Mouse (Mus musculus): ENCODE measurements at regions not wholly inside any gene's neighbourhood (a gene's known extent, or its start where the extent isn't known, plus 50 kb on each side); places are given as distances from the start of the nearest gene placed in this dataset.

GRCm38 (mm10) chr5:99826861-99827260 is 79.2 kb upstream of the Vamp9 start:
- no peak overlapping the region for H3K27ac ChIP-seq (replicated peaks in 1 of 2; ENCODE audit: control insufficient read depth in 1 of 2, insufficient read depth in 1 of 2, low read depth in 2 of 2, low read length in 2 of 2)
- WGBS = 78% methylated on average over 6 of the region's 6 CpGs
- no peak overlapping the region for H3K4me3 ChIP-seq (ENCODE audit: control insufficient read depth in 1 of 2, insufficient read depth in 1 of 2, low read depth in 1 of 2, low read length in 2 of 2)
- ATAC-seq (ENCODE audit: insufficient number of reproducible peaks, insufficient read depth, low FRiP score, low read depth) = no peak
- H3K9ac ChIP-seq (ENCODE audit: low read length) = no peak overlapping the region
- H3K9me3 ChIP-seq (ENCODE audit: control insufficient read depth, low read length) = no peaks in the 10 kb centered on the region
- H3K4me2 ChIP-seq (ENCODE audit: low read length) = no peak overlapping the region
- H3K27me3 ChIP-seq (ENCODE audit: control insufficient read depth, insufficient read depth, low read length) = no peaks in the 10 kb centered on the region
- H3K36me3 ChIP-seq (ENCODE audit: control insufficient read depth, insufficient read depth, low read length) = no peaks in the 10 kb centered on the region
- peaks cover 3 to 8% of the 10 kb centered on the region in 2 experiments; a peak in 2 of 4 replicates for H3K4me1 ChIP-seq (ENCODE audit: control insufficient read depth in 2 of 2, insufficient read depth in 2 of 2, low read length in 2 of 2)

GRCm38 (mm10) chr5:99828516-99828915 is 77.5 kb upstream of the Vamp9 start:
- no peak for ATAC-seq (ENCODE audit: insufficient number of reproducible peaks, insufficient read depth, low FRiP score, low read depth)
- WGBS = 44% methylated on average over 7 of the region's 7 CpGs
- H3K9me3 ChIP-seq (ENCODE audit: control insufficient read depth, low read length) = no peaks in the 10 kb centered on the region
- no peaks in the 10 kb centered on the region for H3K36me3 ChIP-seq (ENCODE audit: control insufficient read depth, insufficient read depth, low read length)
- no peak overlapping the region for H3K4me3 ChIP-seq (ENCODE audit: control insufficient read depth in 1 of 2, insufficient read depth in 1 of 2, low read depth in 1 of 2, low read length in 2 of 2)
- H3K4me2 ChIP-seq (ENCODE audit: low read length) = no peak overlapping the region
- 0 out of 4 replicates have a peak, but pooled peaks cover 0 to 4% of the 10 kb centered on the region in 2 experiments for H3K4me1 ChIP-seq (ENCODE audit: control insufficient read depth in 2 of 2, insufficient read depth in 2 of 2, low read length in 2 of 2)
- no peak overlapping the region for H3K27ac ChIP-seq (replicated peaks in 1 of 2; ENCODE audit: control insufficient read depth in 1 of 2, insufficient read depth in 1 of 2, low read depth in 2 of 2, low read length in 2 of 2)
- H3K27me3 ChIP-seq (ENCODE audit: control insufficient read depth, insufficient read depth, low read length) = no peaks in the 10 kb centered on the region
- H3K9ac ChIP-seq (ENCODE audit: low read length) = no peak overlapping the region

- Histone ChIP-seq H3K4me2 (ENCODE audit: low read length) (no peak overlapping the region), H3K4me3 (ENCODE audit: control insufficient read depth in 1 of 2, insufficient read depth in 1 of 2, low read depth in 1 of 2, low read length in 2 of 2) (no peak overlapping the region), H3K9ac (ENCODE audit: low read length) (no peak overlapping the region), H3K27me3 (ENCODE audit: control insufficient read depth, insufficient read depth, low read length) (no peaks in the 10 kb centered on the region), H3K36me3 (ENCODE audit: control insufficient read depth, insufficient read depth, low read length) (no peaks in the 10 kb centered on the region), H3K4me1 (ENCODE audit: control insufficient read depth in 2 of 2, insufficient read depth in 2 of 2, low read length in 2 of 2) (no peaks in the 10 kb centered on the region), H3K9me3 (ENCODE audit: control insufficient read depth, low read length) (no peaks in the 10 kb centered on the region), H3K27ac (replicated peaks in 1 of 2; ENCODE audit: control insufficient read depth in 1 of 2, insufficient read depth in 1 of 2, low read depth in 2 of 2, low read length in 2 of 2) (no peak overlapping the region)
- 83% methylated on average over 6 of the region's 6 CpGs for WGBS
- ATAC-seq (ENCODE audit: insufficient number of reproducible peaks, insufficient read depth, low FRiP score, low read depth) = no peak
Observed at GRCm38 (mm10) chr5:99838236-99838775, 67.7 kb upstream of the Vamp9 start.

GRCm38 (mm10) chr5:99839661-99840060 is 66.4 kb upstream of the Vamp9 start:
- Histone ChIP-seq H3K9me3 (ENCODE audit: control insufficient read depth, low read length) (no peaks in the 10 kb centered on the region), H3K27ac (replicated peaks in 1 of 2; ENCODE audit: control insufficient read depth in 1 of 2, insufficient read depth in 1 of 2, low read depth in 2 of 2, low read length in 2 of 2) (no peak overlapping the region), H3K27me3 (ENCODE audit: control insufficient read depth, insufficient read depth, low read length) (no peaks in the 10 kb centered on the region), H3K36me3 (ENCODE audit: control insufficient read depth, insufficient read depth, low read length) (no peaks in the 10 kb centered on the region), H3K4me1 (ENCODE audit: control insufficient read depth in 2 of 2, insufficient read depth in 2 of 2, low read length in 2 of 2) (no peaks in the 10 kb centered on the region), H3K4me2 (ENCODE audit: low read length) (no peak overlapping the region), H3K4me3 (ENCODE audit: control insufficient read depth in 1 of 2, insufficient read depth in 1 of 2, low read depth in 1 of 2, low read length in 2 of 2) (no peak overlapping the region), H3K9ac (ENCODE audit: low read length) (no peak overlapping the region)
- no peak for ATAC-seq (ENCODE audit: insufficient number of reproducible peaks, insufficient read depth, low FRiP score, low read depth)
- WGBS = 91% methylated on average over 11 of the region's 11 CpGs

- H3K27ac ChIP-seq (replicated peaks in 1 of 2; ENCODE audit: control insufficient read depth in 1 of 2, insufficient read depth in 1 of 2, low read depth in 2 of 2, low read length in 2 of 2) = no peak overlapping the region
- H3K9me3 ChIP-seq (ENCODE audit: control insufficient read depth, low read length) = no peaks in the 10 kb centered on the region
- H3K36me3 ChIP-seq (ENCODE audit: control insufficient read depth, insufficient read depth, low read length) = no peaks in the 10 kb centered on the region
- no peak for ATAC-seq (ENCODE audit: insufficient number of reproducible peaks, insufficient read depth, low FRiP score, low read depth)
- no peaks in the 10 kb centered on the region for H3K27me3 ChIP-seq (ENCODE audit: control insufficient read depth, insufficient read depth, low read length)
- no peak overlapping the region for H3K9ac ChIP-seq (ENCODE audit: low read length)
- H3K4me1 ChIP-seq (ENCODE audit: control insufficient read depth in 2 of 2, insufficient read depth in 2 of 2, low read length in 2 of 2) = no peaks in the 10 kb centered on the region
- no peak overlapping the region for H3K4me3 ChIP-seq (ENCODE audit: control insufficient read depth in 1 of 2, insufficient read depth in 1 of 2, low read depth in 1 of 2, low read length in 2 of 2)
- WGBS = 90% methylated on average over 9 of the region's 9 CpGs
- H3K4me2 ChIP-seq (ENCODE audit: low read length) = no peak overlapping the region
Observed at GRCm38 (mm10) chr5:99840884-99841283, 65.2 kb upstream of the Vamp9 start.

- WGBS = 89% methylated on average over 11 of the region's 11 CpGs
- Histone ChIP-seq H3K4me1 (ENCODE audit: control insufficient read depth in 2 of 2, insufficient read depth in 2 of 2, low read length in 2 of 2) (no peaks in the 10 kb centered on the region), H3K4me3 (ENCODE audit: control insufficient read depth in 1 of 2, insufficient read depth in 1 of 2, low read depth in 1 of 2, low read length in 2 of 2) (no peak overlapping the region), H3K4me2 (ENCODE audit: low read length) (no peak overlapping the region), H3K27ac (replicated peaks in 1 of 2; ENCODE audit: control insufficient read depth in 1 of 2, insufficient read depth in 1 of 2, low read depth in 2 of 2, low read length in 2 of 2) (no peak overlapping the region), H3K36me3 (ENCODE audit: control insufficient read depth, insufficient read depth, low read length) (no peaks in the 10 kb centered on the region), H3K27me3 (ENCODE audit: control insufficient read depth, insufficient read depth, low read length) (no peaks in the 10 kb centered on the region), H3K9me3 (ENCODE audit: control insufficient read depth, low read length) (no peaks in the 10 kb centered on the region), H3K9ac (ENCODE audit: low read length) (no peak overlapping the region)
- ATAC-seq (ENCODE audit: insufficient number of reproducible peaks, insufficient read depth, low FRiP score, low read depth) = no peak
Observed at GRCm38 (mm10) chr5:99845565-99846255, 60.3 kb upstream of the Vamp9 start.

GRCm38 (mm10) chr5:99848158-99848988 is 57.7 kb upstream of the Vamp9 start:
- Histone ChIP-seq H3K9me3 (ENCODE audit: control insufficient read depth, low read length) (no peaks in the 10 kb centered on the region), H3K9ac (ENCODE audit: low read length) (no peak overlapping the region), H3K27me3 (ENCODE audit: control insufficient read depth, insufficient read depth, low read length) (no peaks in the 10 kb centered on the region), H3K4me1 (ENCODE audit: control insufficient read depth in 2 of 2, insufficient read depth in 2 of 2, low read length in 2 of 2) (no peaks in the 10 kb centered on the region), H3K4me2 (ENCODE audit: low read length) (no peak overlapping the region), H3K36me3 (ENCODE audit: control insufficient read depth, insufficient read depth, low read length) (no peaks in the 10 kb centered on the region), H3K27ac (replicated peaks in 1 of 2; ENCODE audit: control insufficient read depth in 1 of 2, insufficient read depth in 1 of 2, low read depth in 2 of 2, low read length in 2 of 2) (no peak overlapping the region), H3K4me3 (ENCODE audit: control insufficient read depth in 1 of 2, insufficient read depth in 1 of 2, low read depth in 1 of 2, low read length in 2 of 2) (no peak overlapping the region)
- WGBS = 60% methylated on average over 17 of the region's 17 CpGs
- ATAC-seq (ENCODE audit: insufficient number of reproducible peaks, insufficient read depth, low FRiP score, low read depth) = no peak

All from heart, embryonic 14.5 days (tissue).